Mouse (Mus musculus) ES-CJ7 (cell line): ENCODE measurements at regions not wholly inside any gene's neighbourhood (a gene's known extent, or its start where the extent isn't known, plus 50 kb on each side); places are given as distances from the start of the nearest gene placed in this dataset.

Experiments
- DNase-seq: peaks from one replicate; pipeline ENCODE4 v3.0.0; 2011; ENCODE audit warnings: low read depth, low spot score

GRCm38 (mm10) chr9:33769811-33770210, 715.9 kb upstream of the Kirrel3 start:
- DNase-seq = peak; percentile 48

- no peak for DNase-seq
Measured at GRCm38 (mm10) chr9:33774178-33774577, 711.5 kb upstream of the Kirrel3 start.

GRCm38 (mm10) chr9:33790617-33791016, 695.1 kb upstream of the Kirrel3 start:
- no peak for DNase-seq

- DNase-seq = no peak
Measured at GRCm38 (mm10) chr9:33800250-33800649, 685.4 kb upstream of the Kirrel3 start.

- DNase-seq = no peak
Measured at GRCm38 (mm10) chr9:33800763-33801162, 684.9 kb upstream of the Kirrel3 start.

GRCm38 (mm10) chr9:33814739-33815368, 670.8 kb upstream of the Kirrel3 start:
- no peak for DNase-seq

- DNase-seq = no peak
Measured at GRCm38 (mm10) chr9:33822574-33823394, 662.9 kb upstream of the Kirrel3 start.

GRCm38 (mm10) chr9:33826116-33826515, 659.6 kb upstream of the Kirrel3 start:
- DNase-seq = no peak

- no peak for DNase-seq
Measured at GRCm38 (mm10) chr9:33827409-33827808, 658.3 kb upstream of the Kirrel3 start.

- DNase-seq = no peak
Measured at GRCm38 (mm10) chr9:33837666-33838380, 647.9 kb upstream of the Kirrel3 start.

GRCm38 (mm10) chr9:33849623-33850022, 636.1 kb upstream of the Kirrel3 start:
- DNase-seq = no peak

- no peak for DNase-seq
Measured at GRCm38 (mm10) chr9:33850024-33850423, 635.7 kb upstream of the Kirrel3 start.

- no peak for DNase-seq
Measured at GRCm38 (mm10) chr9:33850993-33851392, 634.7 kb upstream of the Kirrel3 start.

- peak; percentile 29 for DNase-seq
Measured at GRCm38 (mm10) chr9:33856169-33856568, 629.5 kb upstream of the Kirrel3 start.

- no peak for DNase-seq
Measured at GRCm38 (mm10) chr9:33858511-33858910, 627.2 kb upstream of the Kirrel3 start.

GRCm38 (mm10) chr9:33868666-33869065, 617.0 kb upstream of the Kirrel3 start:
- DNase-seq = no peak

- no peak for DNase-seq
Measured at GRCm38 (mm10) chr9:33887279-33887678, 598.4 kb upstream of the Kirrel3 start.

- DNase-seq = no peak
Measured at GRCm38 (mm10) chr9:33892001-33892400, 593.7 kb upstream of the Kirrel3 start.

GRCm38 (mm10) chr9:33901313-33902076, 584.2 kb upstream of the Kirrel3 start:
- no peak for DNase-seq

GRCm38 (mm10) chr9:33903991-33904570, 581.6 kb upstream of the Kirrel3 start:
- no peak for DNase-seq

- no peak for DNase-seq
Measured at GRCm38 (mm10) chr9:33914919-33915318, 570.8 kb upstream of the Kirrel3 start.
